In genomic region chr4:145294588-145294987, GRCm38 (mm10) we compare ENCODE assay signal across 25 mouse cellular contexts. TPM values are rescaled to one million over a fixed set of nuclear protein-coding genes. Genes with fewer than 3 reads are reported as not detected.
A peak's percentile ranks its signal among the peaks of the same experiment; 100 is the strongest.
DNase-seq lines count a peak whose midpoint lies in the region; ATAC-seq lines count a peak whose summit lies in the region.
"Had no signal": no experiment of that assay in that cellular context is flagged by ENCODE, and none has a peak within 500 bp of the region (broad histone marks: within the 10 kb centered on the region; RNA-seq: fewer than 3 reads in every experiment).

No protein-coding gene starts in this region.

- H3K36me3 ChIP-seq in kidney, embryonic 16.5 days (ENCODE audit: insufficient read depth, low read length), result no peaks in the 10 kb centered on the region
- H3K36me3 ChIP-seq: embryonic facial prominence, embryonic 10.5 days; embryonic facial prominence, embryonic 12.5 days; forebrain, embryonic 15.5 days had no signal

- H3K9ac ChIP-seq in kidney, embryonic 16.5 days (replicated peaks; ENCODE audit: low read length), result 0 out of 2 replicates have a peak overlapping the region, but pooled peaks have one; percentile 35
- H3K9ac ChIP-seq: embryonic facial prominence, embryonic 12.5 days; forebrain, embryonic 13.5 days; forebrain, embryonic 15.5 days; forebrain, postnatal 0 days had no signal

- DNase-seq in kidney, adult 9 months, result no peak
- DNase-seq in ZHBTc4 (ENCODE audit: low read depth, low spot score), result peak; percentile 57
- no peak for DNase-seq in urinary bladder, postnatal 10 days (ENCODE audit: low spot score)
- no peak for DNase-seq in cerebellum, adult 18-20 months
- DNase-seq: adrenal gland, adult 8-10 months; adrenal gland, postnatal 14 days; adrenal gland, postnatal 36 days; cerebellum, adult 11-12 months; cerebellum, adult 8-10 months; cerebellum, adult 9-11 months; cerebellum, postnatal 14 days; cerebellum, postnatal 36 days; forebrain, postnatal 0 days had no signal

- no peak for ATAC-seq in kidney, embryonic 16.5 days (ENCODE audit: low FRiP score, low TSS enrichment)
- peak; percentile 57 for ATAC-seq in granulocyte monocyte progenitor cell, adult 5-6 weeks (replicated peaks; ENCODE audit: poor library complexity, severe bottlenecking)
- peak; percentile 52 for ATAC-seq in megakaryocyte progenitor cell, adult 5-6 weeks (replicated peaks; ENCODE audit: poor library complexity)
- no peak for ATAC-seq in frontal cortex, adult (ENCODE audit: low TSS enrichment)
- ATAC-seq: activated CD4-positive, CD25-positive, alpha-beta regulatory T cell, adult 4 months; forebrain, embryonic 13.5 days; forebrain, embryonic 15.5 days; forebrain, postnatal 0 days had no signal

- no peaks in the 10 kb centered on the region for H3K9me3 ChIP-seq in kidney, embryonic 16.5 days (ENCODE audit: low read length)
- H3K9me3 ChIP-seq: embryonic facial prominence, embryonic 10.5 days; embryonic facial prominence, embryonic 12.5 days; forebrain, embryonic 13.5 days; forebrain, embryonic 15.5 days had no signal

- no peak overlapping the region for H3K4me3 ChIP-seq in kidney, embryonic 16.5 days (ENCODE audit: low read length)
- H3K4me3 ChIP-seq: embryonic facial prominence, embryonic 10.5 days; embryonic facial prominence, embryonic 12.5 days; forebrain, embryonic 13.5 days; forebrain, embryonic 15.5 days had no signal

- no peak overlapping the region for H3K27ac ChIP-seq in kidney, embryonic 16.5 days (ENCODE audit: low read length)
- H3K27ac ChIP-seq: embryonic facial prominence, embryonic 10.5 days; embryonic facial prominence, embryonic 12.5 days; forebrain, embryonic 13.5 days; forebrain, embryonic 15.5 days had no signal

- H3K27me3 ChIP-seq in kidney, embryonic 16.5 days (ENCODE audit: insufficient read depth, low read length), result no peaks in the 10 kb centered on the region
- H3K27me3 ChIP-seq: embryonic facial prominence, embryonic 12.5 days; forebrain, embryonic 13.5 days; forebrain, embryonic 15.5 days had no signal

- no peak overlapping the region for H3K4me2 ChIP-seq in kidney, embryonic 16.5 days (replicated peaks; ENCODE audit: low read depth, low read length)
- H3K4me2 ChIP-seq: embryonic facial prominence, embryonic 12.5 days; forebrain, embryonic 13.5 days; forebrain, embryonic 15.5 days had no signal

- H3K4me1 ChIP-seq in kidney, embryonic 16.5 days (ENCODE audit: insufficient read depth, low read length), result no peaks in the 10 kb centered on the region
- H3K4me1 ChIP-seq: embryonic facial prominence, embryonic 10.5 days; embryonic facial prominence, embryonic 12.5 days; forebrain, embryonic 13.5 days; forebrain, embryonic 15.5 days had no signal

- 85% methylated on average over 5 of the region's 5 CpGs for WGBS in kidney, embryonic 16.5 days

RNA-seq across cellular contexts. Expression of gene Tnfrsf8, which starts 20.4 kb away (rescaled TPM):
- polyA plus RNA-seq in kidney, embryonic 16.5 days (2015; fragmentation: Nextera tagmentation; extraction: Ambion mirVana), result 0.06 TPM in 1 of 2 replicates, not detected in the other
- 0.49 TPM in 1 of 2 replicates, not detected in the other for total RNA-seq in granulocyte monocyte progenitor cell, adult 5-6 weeks (2014; fragmentation: Nextera tagmentation)
- total RNA-seq in granulocyte monocyte progenitor cell, adult 5-6 weeks (2017), result 1.1 and 1.8 TPM in 2 replicates
- 1.4 TPM in 2 replicates for total RNA-seq in megakaryocyte progenitor cell, adult 5-6 weeks (2015)
- 0.74 and 1.1 TPM in 2 replicates for total RNA-seq in megakaryocyte progenitor cell, adult 5-6 weeks (2017)
- total RNA-seq: MEL had no signal
- polyA plus RNA-seq: C2C12; embryonic facial prominence, embryonic 10.5 days; forebrain, embryonic 11.5 days had no signal

RNA-seq across cellular contexts. Expression of gene Tnfrsf1b, which starts 47.9 kb away (rescaled TPM):
- 3.4 and 3.7 TPM in 2 replicates for polyA plus RNA-seq in kidney, embryonic 16.5 days (2015; fragmentation: Nextera tagmentation; extraction: Ambion mirVana)
- 41.1 and 42.9 TPM in 2 replicates for total RNA-seq in granulocyte monocyte progenitor cell, adult 5-6 weeks (2014; fragmentation: Nextera tagmentation)
- total RNA-seq in granulocyte monocyte progenitor cell, adult 5-6 weeks (2017), result 33.8 and 37.0 TPM in 2 replicates
- total RNA-seq in megakaryocyte progenitor cell, adult 5-6 weeks (2015), result 29.7 and 32.8 TPM in 2 replicates
- total RNA-seq in megakaryocyte progenitor cell, adult 5-6 weeks (2017), result 33.0 and 34.2 TPM in 2 replicates

Comparison
In these comparisons a context has a peak if more than half of its experiments do, and no peak if none do; other contexts are left out.
1. ATAC-seq: peak in granulocyte monocyte progenitor cell, adult 5-6 weeks (single experiment) and megakaryocyte progenitor cell, adult 5-6 weeks (single experiment); none in kidney, embryonic 16.5 days (single experiment) and frontal cortex, adult (single experiment).